Mouse (Mus musculus) lung, adult 18-20 months (tissue): ENCODE measurements around the gene Sun1.

ENCODE experiments used
- DNase-seq, 2 experiments: peaks; one replicate each; pipeline ENCODE4 v3.0.0; 2022; ENCODE audit warnings: mixed read lengths in 2 of 2

The Sun1 gene

DNA sequence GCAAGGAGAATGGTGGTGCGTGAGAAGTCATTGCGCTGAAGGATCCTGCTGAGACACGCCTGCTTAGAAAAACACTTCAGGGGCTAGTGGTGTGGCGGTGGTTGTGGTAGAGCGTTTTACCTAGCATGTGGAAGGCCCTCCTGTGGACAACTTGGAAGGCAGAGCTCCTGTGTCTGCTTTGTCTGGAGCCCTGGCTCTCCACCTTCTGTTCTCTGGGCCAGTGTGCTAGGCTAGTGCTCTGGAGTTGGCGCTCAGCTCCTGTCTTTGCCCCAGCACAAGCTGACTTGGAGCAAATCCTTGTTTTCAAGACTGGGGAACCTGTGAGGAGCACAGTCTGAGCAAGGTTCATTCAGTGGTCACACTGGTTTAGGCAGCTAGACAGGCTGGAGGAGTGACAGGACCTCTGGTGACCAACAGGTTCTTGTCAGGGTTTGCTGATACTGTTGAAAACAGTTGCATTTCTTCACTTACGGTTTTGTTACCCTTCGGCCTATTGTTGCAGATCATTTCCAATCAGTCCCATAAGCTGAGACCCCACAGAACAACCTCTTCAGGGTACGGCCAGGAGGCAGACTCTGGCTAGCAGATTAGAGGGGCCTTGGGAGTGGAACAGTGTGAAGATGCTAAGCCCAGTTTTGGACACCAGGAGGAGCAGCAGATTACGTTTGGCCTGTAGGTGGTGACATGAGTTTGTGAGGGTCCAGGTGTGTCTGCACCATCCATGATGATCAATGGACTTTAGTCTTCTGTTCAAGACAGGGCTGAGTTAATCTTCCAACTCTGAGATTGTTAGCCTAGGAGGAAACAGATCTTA, 8.6 kb downstream of the Sun1 start:
- no peak for DNase-seq

DNA sequence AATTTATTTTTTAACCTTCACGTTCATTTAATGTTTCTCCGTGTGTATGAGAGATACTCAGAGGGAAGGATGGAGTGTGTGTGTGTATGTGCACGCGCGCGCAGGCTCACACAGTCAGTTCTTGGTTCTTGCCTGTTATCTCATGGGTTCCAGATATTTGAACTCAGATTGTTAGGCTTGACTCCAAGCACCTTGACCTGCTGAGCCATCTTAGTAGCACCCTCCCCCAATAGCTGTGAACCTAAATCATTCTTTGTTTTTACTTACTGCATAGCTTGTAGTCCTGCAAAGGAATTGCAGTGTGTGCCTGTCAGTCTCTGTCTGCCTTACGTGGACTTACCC, 9.2 kb downstream of the Sun1 start:
- no peak for DNase-seq

DNA sequence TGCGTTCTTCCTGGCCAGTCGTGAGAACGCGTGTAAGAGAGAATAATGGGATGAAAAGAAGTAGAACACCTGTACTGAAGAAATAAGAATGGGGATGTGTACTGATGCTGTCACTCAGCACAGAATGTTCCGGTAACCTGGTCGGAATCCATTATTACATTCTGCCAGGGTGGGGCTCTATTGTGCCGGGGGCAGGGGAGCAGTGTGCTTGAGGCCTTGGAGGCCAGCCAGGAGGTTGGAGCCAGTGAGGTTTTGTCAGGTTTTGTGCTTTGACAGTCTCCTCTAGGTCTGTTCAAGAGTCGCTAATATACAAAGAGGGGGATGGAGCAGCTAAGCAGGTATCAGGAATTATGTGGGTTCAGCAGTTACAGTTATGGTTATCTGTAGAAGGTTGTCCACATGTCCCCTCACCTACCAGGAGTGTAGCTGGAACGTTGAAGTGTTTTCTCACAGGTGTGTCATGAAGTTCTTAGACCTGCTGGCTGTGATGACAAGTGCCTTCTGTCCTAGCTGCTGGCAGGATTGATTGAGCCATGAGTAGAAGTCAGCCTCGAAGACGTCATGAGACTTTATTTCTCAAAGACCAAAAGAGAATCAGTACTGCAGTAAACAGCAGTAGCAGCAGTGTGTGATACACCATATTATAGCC, 11.4 kb downstream of the Sun1 start:
- peak; percentile 28 to 51 for DNase-seq

DNA sequence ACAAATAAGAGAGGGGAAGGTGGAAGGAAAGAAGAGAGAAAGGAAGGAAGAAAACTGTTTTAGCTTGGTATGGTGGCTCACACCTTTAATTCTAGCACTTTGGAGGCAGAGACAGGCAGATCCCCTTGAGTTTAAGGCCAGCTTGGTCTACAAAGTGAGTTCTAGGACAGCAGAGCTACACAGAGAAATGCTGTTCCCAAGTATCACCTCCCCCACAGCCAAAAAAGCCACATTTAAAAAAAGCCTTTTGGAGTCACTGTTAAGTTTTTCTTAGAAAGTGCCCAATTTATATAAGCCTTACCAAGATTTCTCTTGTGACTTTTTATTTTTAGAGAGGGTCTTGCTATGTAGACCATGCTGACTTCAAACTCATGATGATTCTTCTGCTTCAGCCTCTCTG, 13.9 kb downstream of the Sun1 start:
- no peak for DNase-seq

DNA sequence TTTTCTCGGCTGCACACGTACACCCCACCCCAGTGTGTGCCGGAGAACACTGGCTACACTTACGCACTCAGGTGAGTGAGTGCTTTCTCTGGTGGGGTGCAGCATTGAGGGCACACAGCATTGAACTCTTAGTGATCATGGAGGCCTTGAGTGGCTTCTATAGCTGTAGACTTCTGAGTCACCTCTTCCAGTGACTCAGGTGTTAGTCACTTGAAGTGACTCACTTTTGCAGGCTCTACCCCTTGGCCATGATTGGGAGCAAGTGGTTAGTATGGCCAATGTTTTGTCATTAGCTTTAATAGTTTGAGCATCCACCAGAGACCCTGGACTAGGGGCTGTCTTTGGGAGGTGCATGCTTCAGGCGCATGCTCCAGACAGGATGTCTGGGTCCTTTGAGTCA, 14.7 kb downstream of the Sun1 start:
- no peak for DNase-seq

DNA sequence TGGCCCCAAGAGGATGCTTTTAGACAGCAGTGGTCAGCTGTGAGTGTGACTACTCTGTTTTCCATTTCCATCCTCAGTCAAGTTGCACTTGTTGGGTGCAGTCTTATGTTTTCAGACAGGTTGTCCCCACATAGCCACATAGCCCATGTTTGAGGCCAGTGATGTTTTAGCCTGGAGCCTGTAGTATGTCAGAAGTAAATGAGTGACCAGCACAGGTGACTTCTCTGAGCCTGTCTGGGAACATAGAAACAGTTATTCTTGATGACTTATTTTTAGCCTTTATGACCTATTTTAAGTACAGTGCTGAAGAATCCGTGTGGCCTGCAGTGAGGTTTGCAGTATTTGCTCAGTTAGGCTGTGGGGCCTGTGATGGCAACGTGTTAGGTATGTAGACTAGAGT, 15.7 kb downstream of the Sun1 start:
- DNase-seq: no peak

DNA sequence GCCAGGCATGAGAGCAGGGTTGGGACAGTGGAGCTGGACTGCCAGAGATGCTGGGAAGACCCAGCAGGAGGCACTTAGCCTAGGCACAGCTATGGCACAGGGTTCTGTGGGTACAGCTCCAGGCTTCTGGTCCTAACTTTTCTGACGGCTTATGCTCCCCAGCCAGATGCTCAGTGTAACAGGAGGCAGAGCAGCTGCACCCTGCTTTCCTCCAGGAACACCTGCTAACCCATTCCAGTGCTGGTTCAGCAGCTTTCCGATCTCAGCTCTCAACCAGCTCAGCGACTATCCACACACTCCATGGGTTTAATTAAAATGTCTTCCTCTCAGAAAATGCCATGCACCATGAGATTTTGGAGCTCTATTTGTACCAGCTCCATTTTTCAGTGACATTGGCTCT, 16.3 kb downstream of the Sun1 start:
- no peak for DNase-seq

DNA sequence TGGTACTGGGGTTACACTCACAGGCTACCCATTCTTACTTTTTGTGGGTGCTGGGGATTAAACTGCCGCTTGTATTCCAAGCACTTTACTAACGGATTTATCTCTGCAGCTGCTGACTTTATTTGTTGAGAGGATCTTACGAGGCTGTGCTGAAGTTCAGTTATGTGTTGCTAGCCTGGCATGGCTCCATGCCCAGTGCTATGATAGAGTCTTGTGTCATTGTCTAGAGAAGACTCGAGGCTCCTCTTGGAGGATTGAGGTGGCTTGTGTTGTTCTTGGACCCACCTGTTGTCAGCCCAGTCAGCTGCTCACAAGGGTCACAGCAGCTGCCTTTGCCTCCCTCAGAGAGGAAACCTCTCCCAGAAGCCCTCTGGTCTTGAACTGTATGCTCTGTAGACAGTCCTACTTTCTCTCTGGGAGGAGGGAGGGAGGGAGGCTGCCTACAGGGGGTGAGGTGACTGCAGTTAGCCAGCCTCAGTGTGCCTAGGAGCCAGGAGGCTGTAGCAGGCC, 19.6 kb downstream of the Sun1 start:
- peak; percentile 14 to 24 for DNase-seq

DNA sequence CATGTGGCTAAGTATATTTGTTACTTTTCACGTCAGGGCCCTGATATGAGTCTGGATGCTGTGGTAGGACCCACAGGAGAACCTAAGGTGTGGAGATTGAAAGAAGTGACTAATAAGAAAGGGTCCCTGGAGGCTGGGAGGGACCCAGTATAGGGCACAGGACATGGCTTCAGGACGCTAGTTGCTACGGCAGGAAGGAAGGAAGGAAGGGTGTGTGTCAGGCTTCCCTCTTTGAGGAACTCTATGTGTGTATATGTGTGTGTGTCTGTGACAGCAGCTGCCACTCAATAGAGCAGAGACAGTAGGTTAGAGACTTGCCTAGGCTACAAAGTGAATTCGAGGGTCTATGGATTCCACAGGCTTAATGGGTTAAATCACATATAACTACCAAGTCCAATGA, 20.2 kb downstream of the Sun1 start:
- DNase-seq: peak; percentile 42 to 60

DNA sequence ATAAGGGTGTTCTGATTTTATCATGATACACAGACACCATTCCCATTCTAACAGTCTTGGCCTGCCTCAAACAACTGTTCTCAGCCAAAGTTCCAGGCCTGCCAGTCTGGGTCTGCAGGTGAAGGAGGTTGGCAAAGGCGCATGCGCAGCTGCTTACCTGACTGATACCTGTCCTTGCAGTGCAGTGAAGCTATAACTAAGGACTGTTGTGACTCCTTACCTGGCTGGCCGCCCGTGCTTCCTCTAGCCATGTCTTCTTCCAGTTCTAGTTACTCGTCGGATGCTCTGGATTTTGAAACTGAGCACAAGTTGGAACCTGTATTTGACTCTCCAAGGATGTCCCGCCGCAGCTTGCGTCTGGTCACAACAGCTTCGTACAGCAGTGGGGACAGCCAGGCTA, 22.9 kb downstream of the Sun1 start:
- no peak for DNase-seq

DNA sequence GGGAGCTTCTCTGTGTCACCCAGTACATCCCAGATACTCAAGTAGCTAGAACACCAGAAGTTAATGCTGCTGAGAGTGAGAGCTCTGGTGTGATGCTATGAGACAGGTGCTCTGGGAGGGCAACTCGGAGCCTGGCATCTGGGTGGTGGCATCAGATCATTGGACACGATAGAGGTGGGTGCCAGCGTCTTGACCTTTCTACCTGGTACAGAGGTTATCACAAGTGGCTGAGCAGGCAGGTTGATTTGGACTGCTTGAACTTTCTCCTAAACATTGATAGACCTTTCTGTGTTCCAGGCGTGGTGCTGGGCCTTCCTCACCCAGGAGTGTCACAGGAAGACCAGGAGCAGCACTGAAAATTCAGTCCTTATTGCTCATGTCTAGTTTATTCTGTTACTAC, 26.8 kb downstream of the Sun1 start:
- no peak for DNase-seq

DNA sequence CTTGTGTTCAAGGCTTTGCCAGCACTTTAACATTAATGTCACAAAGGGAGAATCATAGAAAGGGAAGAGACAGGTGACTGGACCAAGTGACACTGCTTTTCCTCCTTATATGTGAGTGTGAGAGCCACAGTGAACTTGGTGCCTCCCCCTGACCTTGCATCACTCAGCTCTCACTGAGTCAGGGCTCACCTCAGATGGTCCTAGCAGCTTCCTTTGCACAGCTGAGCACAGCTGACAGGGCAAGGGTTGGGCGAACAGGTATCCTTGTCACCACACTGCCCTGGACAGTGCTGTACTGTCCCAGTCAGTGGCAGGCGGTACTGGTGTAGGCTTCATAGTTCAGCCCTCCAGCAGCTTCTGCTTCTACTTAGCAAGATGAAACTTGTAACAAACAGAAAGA, 27.2 kb downstream of the Sun1 start:
- no peak for DNase-seq

DNA sequence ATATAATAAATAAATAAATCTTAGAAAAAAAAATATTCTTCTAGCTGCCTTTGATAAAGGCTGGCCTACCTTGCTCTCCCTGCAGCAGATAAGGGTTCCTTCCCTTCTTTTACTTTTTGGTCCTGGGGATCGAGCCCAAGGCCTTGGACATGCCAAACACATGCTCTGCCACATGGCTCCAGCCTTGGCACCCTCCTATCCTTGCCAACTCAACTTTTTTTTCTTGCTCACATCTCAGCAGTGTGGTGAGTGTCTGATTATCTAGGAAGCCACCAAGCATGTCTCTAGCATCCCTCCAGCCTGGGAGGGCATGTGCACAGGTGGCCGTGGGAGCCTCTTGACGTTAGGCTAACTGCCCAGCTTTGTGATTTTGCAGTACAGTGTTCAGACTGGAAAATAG, 27.9 kb downstream of the Sun1 start:
- DNase-seq: no peak

DNA sequence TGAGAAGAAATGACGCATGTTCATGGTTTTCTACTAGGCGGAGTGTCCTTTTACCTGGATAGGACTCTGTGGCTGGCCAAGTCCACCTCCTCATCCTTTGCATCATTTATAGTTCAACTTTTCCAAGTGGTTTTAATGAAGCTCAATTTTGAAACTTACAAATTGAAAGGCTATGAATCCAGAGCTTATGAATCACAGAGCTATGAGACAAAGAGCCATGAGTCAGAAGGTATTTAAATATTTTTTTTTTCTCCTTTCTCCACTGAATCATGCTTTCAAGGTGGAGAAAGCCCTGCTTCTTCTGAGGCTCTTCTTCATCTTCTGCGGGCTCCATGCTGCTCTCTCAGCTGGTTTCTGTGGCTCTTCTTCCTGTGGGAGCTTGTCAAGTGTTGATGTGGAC, 29.3 kb downstream of the Sun1 start:
- no peak for DNase-seq

DNA sequence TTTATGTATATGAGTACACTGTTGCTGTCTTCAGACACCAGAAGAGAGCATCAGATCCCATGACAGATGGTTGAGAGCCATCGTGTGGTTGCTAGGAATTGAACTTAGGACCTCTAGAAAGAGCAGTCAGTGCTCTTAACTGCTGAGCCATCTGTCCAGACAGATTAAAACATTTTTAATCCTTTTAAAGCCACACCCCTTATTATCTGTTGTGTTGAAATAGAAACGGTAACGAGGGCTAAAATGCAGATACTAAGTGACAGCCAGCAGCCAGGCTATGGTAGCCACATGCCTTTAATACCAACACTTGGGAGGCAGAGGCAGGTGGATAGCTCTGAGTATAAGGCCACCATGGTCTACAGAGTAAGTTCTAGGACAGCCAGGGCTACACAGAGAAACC, 31.6 kb downstream of the Sun1 start:
- no peak for DNase-seq

DNA sequence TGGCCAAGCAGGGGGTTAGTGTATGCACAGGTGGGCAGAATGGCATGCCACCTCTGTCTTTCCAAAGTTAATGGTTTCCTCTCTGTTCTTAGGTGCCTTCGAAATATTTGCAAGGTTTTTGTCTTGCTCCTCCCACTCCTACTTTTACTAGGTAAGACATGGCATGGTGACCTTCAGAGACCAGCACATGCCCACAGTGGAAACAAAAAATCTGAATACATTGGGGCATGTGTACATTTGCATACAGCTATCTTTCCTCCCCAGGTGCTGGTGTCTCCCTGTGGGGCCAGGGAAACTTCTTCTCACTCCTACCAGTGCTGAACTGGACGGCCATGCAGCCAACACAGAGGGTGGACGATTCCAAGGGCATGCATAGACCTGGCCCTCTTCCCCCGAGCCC, 34.0 kb downstream of the Sun1 start:
- no peak for DNase-seq

DNA sequence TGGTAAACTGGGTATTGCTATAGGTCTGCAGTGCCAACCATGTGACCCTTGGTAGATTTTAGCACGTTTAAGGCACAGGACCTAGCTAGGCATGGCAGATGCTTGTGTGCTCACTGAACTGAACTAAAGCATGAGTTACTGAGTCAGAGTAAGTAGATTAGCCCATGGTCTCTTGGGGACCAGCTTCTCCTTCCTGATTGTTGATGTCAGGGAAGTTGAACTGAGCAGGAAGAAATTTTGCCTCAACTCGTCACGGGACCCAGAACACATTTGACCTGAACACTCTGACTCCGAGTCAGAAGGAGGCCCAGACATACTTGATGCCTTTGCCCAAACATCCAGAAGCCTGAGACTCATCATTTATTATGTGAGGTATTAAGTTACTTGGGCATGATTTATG, 37.0 kb downstream of the Sun1 start:
- DNase-seq: no peak

DNA sequence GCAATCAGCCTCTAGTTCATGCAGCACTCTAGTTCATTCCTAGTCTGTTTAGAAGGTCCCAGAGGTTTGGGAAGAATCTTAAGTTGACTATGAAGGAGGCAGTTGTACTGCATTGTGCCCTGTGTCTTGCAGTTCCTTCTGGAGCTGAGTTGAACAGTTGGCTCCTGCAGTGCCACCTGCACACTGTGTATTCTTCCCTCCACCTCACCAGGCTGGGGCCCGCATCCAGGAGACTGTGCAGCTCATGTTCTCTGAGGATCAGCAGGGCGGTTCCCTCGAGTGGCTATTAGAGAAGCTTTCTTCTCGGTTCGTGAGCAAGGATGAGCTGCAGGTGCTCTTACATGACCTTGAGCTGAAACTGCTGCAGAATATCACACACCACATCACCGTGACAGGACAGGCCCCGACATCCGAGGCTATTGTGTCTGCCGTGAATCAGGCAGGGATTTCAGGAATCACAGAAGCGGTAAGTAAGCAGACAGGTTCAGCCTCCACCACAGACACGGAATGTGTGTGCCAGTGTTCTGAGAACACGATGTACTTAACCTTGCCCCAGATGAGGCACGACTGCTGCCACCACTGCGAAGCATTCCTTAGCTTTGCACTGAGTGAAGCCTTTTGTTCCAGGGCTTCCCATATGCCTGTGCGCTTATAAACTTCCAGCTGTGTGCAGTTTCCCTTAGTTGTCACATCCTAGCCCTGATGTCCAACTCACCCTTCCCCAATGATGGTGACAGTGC, 40.8 kb downstream of the Sun1 start:
- DNase-seq: no peak

DNA sequence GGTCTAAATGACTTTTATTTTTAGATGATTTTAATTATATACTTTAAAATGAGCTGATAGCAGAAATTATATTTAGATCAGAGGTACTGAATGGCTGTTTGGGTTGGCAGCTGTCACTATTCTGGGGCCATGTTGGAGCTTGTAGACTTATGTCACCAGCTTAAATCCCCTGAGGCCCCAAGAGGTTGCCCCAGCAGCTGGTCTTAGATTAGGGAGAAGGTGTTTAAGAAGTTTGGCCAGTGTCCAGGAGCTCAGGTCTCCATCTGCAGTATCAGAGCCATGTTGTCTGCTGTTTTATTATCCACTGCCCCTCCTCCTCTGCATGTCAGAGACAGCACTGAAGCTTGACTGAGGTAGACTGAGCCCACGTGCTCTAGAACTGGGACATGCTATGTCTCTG, 42.9 kb downstream of the Sun1 start:
- DNase-seq: no peak

DNA sequence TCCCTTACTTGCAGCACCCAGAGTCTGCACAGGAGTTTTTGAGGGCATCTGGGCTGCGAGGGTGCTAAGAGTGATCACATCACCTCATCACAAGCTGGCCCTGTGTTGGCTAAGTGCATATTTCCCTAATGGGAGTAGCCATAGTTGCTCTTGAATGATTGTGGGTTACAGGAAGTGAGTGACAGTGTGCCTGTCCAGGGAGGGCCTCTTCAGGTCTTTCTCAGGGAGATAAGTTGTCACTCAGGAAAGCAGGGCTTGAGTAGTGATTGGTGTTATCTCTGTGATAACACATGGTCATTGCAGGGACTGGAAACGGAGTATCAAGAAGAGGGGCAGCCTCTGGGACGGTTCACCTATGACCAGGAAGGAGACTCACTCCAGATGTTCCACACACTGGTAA, 47.3 kb downstream of the Sun1 start:
- no peak for DNase-seq

DNA sequence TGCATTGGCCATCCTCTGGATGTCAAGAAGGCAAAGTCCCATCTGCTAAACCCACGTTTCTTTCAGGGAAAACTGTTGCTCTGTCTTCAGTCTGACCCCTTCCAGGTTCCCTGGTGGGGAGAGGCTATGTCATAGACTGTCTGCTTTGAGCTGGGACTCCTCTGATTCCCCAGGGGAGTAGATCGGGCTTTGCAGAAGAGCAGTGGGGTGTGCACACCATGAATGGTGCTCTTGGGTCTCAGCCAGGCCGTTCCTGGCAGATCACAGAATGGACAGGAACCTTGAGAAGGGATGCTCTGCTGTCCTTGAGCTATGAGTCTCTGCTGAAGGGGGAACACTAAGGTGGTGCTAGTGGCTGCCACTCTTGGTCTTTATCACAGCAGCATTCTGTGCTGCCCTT, 48.4 kb downstream of the Sun1 start:
- DNase-seq: no peak

DNA sequence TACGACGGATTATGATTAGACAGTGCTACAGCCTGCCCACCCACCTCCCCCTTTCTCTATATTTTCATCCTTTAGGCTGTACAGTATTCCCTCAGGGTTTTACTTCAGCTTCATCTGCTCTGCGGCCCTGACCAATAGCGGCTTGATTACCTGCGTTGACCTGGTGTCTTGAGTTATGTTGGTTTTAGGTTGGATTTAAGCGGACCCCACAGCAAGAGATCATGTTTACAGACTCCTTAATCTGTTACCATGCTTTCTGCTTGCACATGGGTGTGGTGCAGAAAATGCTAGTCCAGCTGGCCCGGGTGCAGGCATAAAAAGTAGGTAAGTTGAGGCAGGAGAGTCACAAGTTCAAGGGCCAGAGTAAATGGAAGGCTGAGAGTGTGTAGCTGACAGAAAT, 50.8 kb downstream of the Sun1 start:
- DNase-seq: no peak

DNA sequence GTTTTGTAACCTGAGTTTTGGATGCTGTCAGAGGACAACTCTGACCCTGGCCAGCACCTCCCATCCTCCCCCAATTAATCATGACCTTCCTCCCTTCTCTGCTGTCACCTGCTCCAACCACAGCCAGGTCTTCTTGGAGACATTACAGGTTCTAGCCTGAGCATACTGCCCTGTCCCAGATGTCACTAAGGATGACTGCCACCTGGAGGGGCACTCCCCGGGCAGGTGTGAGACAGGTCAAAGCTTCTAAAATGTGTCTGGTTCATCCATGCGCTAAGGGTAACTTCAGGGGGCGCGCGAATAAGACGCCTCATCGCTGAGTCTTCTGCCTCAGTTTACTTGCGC, 51.3 kb downstream of the Sun1 start:
- no peak for DNase-seq
